Mouse (Mus musculus) thymus, adult 18-20 months (tissue): ENCODE data around the gene Eea1.
"Not testable (repeated sequence)": the region's sequence is repeated elsewhere in the genome, so short reads cannot be mapped to it uniquely, and the experiment has no call there.

ENCODE experiments used
- DNase-seq, 2 experiments: peaks; one replicate each; pipeline ENCODE4 v3.0.0; 2022; ENCODE audit warnings: mixed read lengths in 2 of 2

The Eea1 gene

GRCm38 (mm10) chr10:95940046-95940900, at the start of gene Eea1:
Gene Eea1 (plus strand): TSS chr10:95940650.
- peak; percentile 45 to 58 for DNase-seq

- no peak for DNase-seq
Observed at GRCm38 (mm10) chr10:95891214-95891960, 49.1 kb upstream of the Eea1 start.

- DNase-seq: no peak
Observed at GRCm38 (mm10) chr10:95892132-95892531, 48.3 kb upstream of the Eea1 start.

- no peak for DNase-seq
Observed at GRCm38 (mm10) chr10:95893291-95893932, 47.0 kb upstream of the Eea1 start.

- no peak for DNase-seq
Observed at GRCm38 (mm10) chr10:95894036-95894855, 46.2 kb upstream of the Eea1 start.

GRCm38 (mm10) chr10:95894856-95895386, 45.5 kb upstream of the Eea1 start:
- peak in 1 of 2 experiments; percentile 23 for DNase-seq

GRCm38 (mm10) chr10:95898471-95899154, 41.8 kb upstream of the Eea1 start:
- DNase-seq: no peak

GRCm38 (mm10) chr10:95904668-95905067, 35.8 kb upstream of the Eea1 start:
- DNase-seq: no peak

GRCm38 (mm10) chr10:95909246-95909909, 31.1 kb upstream of the Eea1 start:
- no peak for DNase-seq

- DNase-seq: no peak
Observed at GRCm38 (mm10) chr10:95911016-95911415, 29.4 kb upstream of the Eea1 start.

GRCm38 (mm10) chr10:95914434-95915174, 25.8 kb upstream of the Eea1 start:
- DNase-seq: no peak

GRCm38 (mm10) chr10:95918716-95919115, 21.7 kb upstream of the Eea1 start:
- no peak for DNase-seq

- no peak for DNase-seq
Observed at GRCm38 (mm10) chr10:95923263-95924217, 16.9 kb upstream of the Eea1 start.

GRCm38 (mm10) chr10:95933631-95934030, 6.8 kb upstream of the Eea1 start:
- not testable (repeated sequence) for DNase-seq

- no peak for DNase-seq
Observed at GRCm38 (mm10) chr10:95940901-95941767, 684 bp downstream of the Eea1 start.

- no peak for DNase-seq
Observed at GRCm38 (mm10) chr10:95941768-95942425, 1.4 kb downstream of the Eea1 start.

GRCm38 (mm10) chr10:95945086-95945485, 4.6 kb downstream of the Eea1 start:
- DNase-seq: no peak
